Mouse (Mus musculus): ENCODE results near the gene Dhx37.
A peak's percentile ranks its signal among the peaks of the same experiment; 100 is the strongest.
"Not testable (repeated sequence)": the region's sequence is repeated elsewhere in the genome, so short reads cannot be mapped to it uniquely, and the experiment has no call there.

The Dhx37 gene

DNA sequence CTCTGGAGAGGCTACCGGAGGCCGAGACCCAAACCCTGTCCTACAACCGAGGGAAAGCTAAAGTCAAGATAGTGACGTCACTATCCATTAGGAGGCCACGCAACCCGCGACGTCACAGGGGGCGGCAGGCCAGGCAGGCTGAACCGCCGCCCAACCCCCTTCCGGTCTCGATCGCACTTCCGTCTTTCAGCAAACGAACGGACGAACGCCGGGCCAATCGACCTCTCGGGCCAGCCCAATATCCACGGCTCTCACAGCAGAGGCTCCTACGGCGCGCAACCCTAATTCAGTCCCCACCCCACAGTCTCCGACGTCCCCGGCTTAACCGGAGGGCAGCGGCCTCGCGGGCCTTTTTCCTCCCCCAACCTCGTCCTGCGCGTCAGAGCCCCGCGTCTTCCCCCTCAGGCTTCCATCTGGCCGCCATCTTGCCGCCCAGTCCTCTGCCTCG, 44.8 kb downstream of the Dhx37 start, which contains the start of gene Gm10382:
Gm10382 (plus strand) TSS at position 192 of the 448 bp plus-strand sequence.
- DNase-seq (ENCODE audit: low spot score) = peak; percentile 85

- DNase-seq (ENCODE audit: low spot score) = no peak
These were observed 45.4 kb downstream of the Dhx37 start for GRCm38 (mm10) chr5:125388358-125389092.

DNA sequence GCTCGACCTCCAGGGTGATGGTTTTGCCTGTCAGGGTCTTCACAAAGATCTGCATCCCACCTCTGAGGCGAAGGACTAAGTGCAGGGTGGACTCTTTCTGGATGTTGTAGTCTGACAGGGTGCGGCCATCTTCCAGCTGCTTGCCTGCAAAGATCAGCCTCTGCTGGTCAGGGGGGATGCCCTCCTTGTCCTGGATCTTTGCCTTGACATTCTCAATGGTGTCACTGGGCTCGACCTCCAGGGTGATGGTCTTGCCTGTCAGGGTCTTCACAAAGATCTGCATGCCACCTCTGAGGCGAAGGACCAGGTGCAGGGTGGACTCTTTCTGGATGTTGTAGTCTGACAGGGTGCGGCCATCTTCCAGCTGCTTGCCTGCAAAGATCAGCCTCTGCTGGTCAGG, 46.6 kb downstream of the Dhx37 start:
- DNase-seq (ENCODE audit: low spot score) = not testable (repeated sequence)

GRCm38 (mm10) chr5:125385215-125385940, 48.5 kb downstream of the Dhx37 start:
- no peak for DNase-seq (ENCODE audit: low spot score)

- no peak for DNase-seq (ENCODE audit: low spot score)
These were observed 49.3 kb downstream of the Dhx37 start for GRCm38 (mm10) chr5:125384512-125385214.

- no peak for DNase-seq (ENCODE audit: low spot score)
These were observed 50.1 kb downstream of the Dhx37 start for GRCm38 (mm10) chr5:125383637-125384420.

DNA sequence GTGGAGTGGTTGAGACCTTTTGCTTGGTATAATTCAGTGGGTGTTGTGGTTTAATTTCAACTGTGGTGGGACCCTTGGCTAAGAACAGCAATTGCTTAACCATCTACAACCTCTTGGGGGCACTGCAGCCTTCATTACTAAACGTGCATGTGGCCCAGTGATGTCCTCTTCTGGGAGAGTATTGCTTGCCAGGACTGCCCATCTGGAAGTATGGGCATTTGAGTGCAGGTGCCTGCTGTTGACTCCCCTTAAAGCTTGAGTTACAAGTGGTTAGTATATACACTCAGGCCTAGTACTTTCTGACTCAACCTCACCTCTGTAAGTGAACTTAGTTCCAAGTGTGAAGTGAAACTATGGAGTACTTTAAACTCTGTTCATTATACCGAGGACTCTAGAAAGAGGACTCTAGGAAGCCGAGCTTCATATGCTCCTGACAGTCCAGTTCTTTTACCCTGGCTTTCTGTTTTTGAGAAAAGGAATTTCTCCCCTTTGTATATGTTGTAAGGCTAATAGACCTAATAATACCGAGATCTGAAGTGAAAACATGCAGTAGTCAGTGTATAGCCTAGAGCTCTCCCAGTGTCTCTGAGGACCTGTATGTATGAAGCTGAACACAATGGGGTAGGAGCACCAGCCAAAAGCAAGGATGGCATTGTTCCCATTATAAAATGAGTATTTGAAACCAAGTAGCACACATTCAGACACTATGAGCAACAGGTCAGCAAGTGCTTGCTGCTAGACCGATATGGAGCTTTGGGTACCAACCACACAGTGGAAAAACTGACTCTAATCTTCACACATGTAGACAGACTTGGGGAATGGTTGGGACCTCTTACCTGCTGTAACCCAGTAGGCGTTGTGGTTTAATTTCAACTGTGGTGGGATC, 51.0 kb downstream of the Dhx37 start:
- peak; percentile 81 for DNase-seq (ENCODE audit: low spot score)

- DNase-seq (ENCODE audit: low spot score) = no peak
These were observed 51.8 kb downstream of the Dhx37 start for GRCm38 (mm10) chr5:125381954-125382672.

DNA sequence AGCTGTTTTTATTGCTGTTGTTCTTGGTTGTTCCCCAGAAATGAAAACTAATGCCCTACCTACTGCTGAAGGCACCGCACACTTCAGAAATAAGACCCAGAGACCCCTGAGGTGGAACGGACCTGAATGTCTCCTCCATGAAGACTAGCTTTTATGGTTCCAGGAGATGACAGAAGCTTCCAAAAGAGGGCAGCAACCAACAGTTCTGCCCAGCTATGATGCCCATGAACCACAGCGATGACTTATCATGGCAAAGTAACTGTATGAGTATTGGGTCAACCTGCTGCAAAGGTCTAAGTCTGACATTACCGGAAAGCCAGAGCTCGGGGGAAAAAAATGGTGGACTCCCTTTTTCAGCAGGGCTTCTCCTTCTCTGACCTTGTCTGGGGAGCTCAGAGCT, 55.0 kb downstream of the Dhx37 start:
- no peak for DNase-seq (ENCODE audit: low spot score)

GRCm38 (mm10) chr5:125377214-125377613, 56.7 kb downstream of the Dhx37 start:
- no peak for DNase-seq (ENCODE audit: low spot score)

DNA sequence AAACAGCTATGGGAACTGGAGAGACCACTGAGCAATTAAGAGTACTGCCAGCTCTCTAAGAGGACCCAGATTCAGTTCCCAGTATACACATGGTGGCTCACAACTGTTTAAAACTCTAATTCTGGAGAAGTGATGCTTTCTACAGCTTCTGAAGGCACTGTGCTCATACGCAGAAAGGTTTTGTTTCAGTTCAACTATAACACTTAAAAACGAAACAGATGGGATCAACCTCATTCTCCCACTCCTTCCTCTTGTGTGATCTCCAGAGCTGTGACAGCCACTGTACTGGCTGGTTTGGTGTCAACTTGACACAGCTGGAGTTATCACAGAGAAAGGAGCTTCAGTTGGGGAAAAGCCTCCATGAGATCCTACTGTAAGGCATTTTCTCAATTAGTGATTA, 58.0 kb downstream of the Dhx37 start:
- DNase-seq (ENCODE audit: low spot score) = no peak

DNA sequence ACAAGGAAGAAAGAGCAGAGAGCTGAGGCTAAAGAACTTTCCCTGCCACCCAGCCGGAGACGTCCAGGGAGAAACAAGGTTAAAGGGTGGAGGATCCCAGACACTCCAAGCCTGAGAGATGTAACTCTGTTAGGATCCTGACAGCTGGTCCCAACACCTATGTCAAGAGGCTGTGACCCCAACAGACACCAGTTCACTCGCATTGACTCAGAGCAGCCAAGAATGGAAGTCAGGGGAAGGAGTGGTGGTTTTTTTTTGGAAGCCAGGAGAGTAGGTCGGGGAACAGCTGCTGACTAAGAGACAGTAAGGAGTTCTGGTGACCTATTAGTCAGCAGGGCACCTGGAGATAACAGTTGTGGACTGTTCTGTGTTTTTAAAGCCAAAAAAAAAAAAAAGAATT, 61.9 kb downstream of the Dhx37 start:
- DNase-seq (ENCODE audit: low spot score) = no peak

GRCm38 (mm10) chr5:125370950-125371693, 62.8 kb downstream of the Dhx37 start:
- DNase-seq (ENCODE audit: low spot score) = no peak

DNA sequence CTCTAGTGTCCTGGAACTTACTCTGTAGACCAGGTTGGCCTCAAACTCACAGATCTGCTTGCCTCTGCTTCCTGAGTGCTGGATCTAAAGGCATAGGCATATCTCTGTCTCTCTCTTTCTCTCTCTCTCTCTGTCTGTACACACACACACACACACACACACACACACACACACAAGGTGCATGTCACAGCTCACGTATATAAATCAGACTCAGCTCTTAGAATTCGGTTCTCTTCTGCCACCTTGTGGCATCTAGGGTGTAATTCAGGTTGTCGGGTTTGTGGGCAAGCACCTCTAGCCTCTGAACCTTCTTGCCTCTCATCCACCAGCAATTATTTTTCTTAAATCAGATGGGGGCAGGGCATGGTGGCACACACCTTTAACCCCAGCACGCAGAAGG, 65.4 kb downstream of the Dhx37 start:
- peak; percentile 85 for DNase-seq (ENCODE audit: low spot score)

DNA sequence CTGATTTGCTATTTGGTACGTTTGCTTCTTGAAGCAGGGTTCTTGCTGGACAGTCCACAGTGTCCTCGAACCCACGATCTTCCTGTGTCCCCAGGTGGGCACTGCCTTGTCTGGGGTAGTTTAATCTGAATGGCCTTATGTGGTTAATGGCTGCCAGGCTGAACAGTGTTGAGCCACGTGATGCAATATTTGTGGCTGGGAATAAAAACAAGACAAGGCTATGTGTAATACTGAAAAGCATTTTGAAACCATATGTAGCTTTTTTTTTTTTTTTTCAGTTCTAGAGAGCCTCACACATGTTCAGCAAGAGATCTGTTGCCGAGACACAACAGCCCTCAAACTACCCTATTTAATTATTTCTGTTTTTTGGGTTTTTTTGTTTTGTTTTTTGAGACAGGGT, 65.8 kb downstream of the Dhx37 start:
- DNase-seq (ENCODE audit: low spot score) = no peak

DNA sequence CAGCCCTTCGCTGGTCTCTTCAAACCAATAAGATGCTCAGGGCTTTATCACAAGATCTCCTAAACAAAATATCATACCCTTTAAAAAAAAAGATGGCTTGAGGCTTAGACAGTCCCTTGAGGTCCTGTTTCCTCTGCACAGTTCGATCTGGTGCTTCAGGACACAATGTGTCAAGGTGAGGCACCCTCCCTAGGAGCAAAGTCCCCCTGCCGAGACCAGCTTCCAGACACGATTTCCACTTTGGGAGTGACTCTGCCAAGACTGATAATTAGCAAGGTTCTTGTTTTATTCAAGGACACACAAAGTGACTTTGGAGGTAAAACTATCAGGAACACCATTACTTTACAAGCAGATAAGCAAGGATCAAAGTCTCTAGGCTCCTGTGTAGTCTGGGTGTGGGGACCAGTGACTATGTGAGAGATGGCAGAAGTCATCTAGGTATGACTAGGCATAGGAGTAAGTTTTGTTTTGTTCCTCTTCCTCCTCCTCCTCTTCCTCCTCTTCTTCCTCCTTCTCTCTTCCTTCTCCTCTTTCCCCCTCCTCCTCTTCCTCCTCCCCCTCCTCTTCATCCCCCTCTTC, 69.0 kb downstream of the Dhx37 start:
- no peak for DNase-seq (ENCODE audit: low spot score)

- no peak for DNase-seq (ENCODE audit: low spot score)
These were observed 70.0 kb downstream of the Dhx37 start for GRCm38 (mm10) chr5:125363894-125364293.

All from embryo, embryonic 10.5 days (tissue).